Mouse (Mus musculus): Measurements from ENCODE around the gene Lrrc72.

Lrrc72 gene

DNA sequence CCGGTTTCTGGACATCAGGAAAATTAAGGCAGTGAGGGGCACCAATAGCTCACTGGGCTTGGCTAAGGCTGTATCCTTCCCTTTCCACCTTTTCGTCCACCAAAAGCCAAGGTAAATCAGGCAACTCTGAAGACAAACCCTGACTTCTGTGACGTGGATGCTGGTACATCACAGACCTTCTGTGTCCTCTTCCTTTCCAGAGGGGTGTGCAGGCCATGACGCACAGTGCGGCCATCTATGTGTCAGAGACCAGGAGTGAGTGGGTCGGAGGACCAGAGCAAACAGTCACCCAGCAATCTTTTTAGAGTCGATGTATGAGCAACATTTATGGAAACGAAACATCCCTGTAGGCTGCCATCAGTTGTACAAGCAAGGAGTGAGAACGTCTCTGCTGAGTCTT lies at the start of gene Lrrc72:
TSS of gene Lrrc72 (minus strand) at position 101 of the 400 bp plus-strand sequence.
- DNase-seq (ENCODE audit: low spot score), result no peak

GRCm38 (mm10) chr12:36302326-36302725 lies 49.1 kb upstream of the Lrrc72 start:
- DNase-seq (ENCODE audit: low spot score), result no peak

DNA sequence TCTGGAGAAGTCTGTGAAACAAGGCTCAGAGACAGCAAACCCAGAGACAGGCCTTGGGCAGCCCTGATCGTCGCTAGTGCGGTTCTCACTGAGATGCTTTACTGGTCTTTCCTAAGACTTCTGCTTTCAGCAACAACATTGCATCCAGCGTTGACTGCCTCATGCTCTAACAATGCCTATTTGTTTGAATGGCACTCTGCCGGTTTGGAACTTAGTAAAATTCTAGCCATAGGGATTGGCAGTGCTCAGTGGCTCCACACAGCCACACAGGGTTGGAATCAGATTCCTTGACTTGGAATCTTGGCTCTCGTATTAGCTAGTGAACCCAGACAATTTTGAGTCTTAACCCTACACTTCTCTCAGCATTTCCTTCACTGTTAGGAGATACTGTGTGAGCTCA lies 38.1 kb upstream of the Lrrc72 start:
- no peak for DNase-seq (ENCODE audit: low spot score)

DNA sequence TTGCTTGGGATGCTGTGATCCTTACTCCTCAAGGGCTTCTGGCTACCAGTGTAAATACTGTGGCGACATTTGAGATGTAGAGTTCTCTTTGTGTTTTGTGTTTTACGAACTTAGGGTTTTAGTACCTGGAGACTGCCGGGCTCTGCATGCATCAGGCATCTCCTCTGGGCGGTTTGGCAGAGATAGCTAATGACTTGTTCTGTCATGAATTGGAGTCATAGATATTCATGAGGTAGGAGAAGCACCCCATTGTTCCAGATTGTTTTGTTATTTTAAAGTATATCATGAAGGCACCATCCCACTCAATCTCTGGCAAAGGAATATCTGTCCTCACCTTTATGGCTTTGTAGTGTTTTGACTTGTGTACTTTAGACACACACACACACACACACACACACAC lies 37.3 kb upstream of the Lrrc72 start:
- no peak for DNase-seq (ENCODE audit: low spot score)

DNA sequence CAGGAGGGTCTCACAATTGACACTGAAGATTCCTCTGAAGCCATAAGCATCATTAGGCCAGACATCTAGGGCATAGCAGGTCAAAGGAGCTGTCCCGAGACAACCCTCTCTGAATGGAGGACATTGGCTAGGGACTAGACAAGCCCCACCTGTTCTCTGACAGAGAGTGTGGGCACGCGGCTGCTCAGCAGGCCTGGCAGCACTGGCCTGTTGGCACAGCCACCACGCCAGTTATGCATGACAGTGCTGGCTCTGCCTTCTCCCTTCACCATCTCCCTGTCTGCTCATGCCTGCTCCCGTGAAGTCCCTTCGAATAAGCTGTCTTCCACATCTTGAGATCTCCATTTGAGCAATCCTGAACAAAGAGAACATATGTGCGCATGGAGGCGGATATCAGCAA lies 36.4 kb upstream of the Lrrc72 start:
- no peak for DNase-seq (ENCODE audit: low spot score)

GRCm38 (mm10) chr12:36274823-36275222 lies 21.6 kb upstream of the Lrrc72 start:
- DNase-seq (ENCODE audit: low spot score), result no peak

DNA sequence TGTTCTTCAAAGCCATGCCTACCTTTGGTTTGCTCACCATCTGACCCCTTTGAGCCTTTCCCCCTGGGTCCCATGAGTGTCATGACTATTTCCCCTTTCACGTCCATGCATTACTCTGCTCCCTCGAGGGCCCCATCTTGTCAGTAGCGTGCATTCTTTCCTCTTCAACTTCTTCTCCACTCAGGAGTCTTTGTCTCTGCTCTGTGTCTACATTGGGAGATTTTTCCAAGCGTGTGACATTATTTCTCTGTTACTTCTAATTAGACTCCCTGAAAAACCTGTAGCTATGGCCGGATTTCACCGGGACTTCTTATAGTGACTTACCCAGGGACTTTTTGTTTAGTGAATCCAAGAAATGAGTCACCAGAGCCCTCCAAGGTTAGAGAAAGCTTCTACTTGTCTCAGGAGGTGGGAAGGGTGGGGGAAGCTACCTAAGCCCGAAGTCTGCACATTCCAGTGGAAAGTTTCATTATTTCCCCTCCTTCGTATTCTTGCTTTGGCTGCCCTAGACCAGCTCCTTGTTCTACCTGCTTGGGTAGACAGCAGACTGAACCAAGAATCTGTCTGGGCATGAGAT lies 14.6 kb upstream of the Lrrc72 start:
- DNase-seq (ENCODE audit: low spot score), result no peak

DNA sequence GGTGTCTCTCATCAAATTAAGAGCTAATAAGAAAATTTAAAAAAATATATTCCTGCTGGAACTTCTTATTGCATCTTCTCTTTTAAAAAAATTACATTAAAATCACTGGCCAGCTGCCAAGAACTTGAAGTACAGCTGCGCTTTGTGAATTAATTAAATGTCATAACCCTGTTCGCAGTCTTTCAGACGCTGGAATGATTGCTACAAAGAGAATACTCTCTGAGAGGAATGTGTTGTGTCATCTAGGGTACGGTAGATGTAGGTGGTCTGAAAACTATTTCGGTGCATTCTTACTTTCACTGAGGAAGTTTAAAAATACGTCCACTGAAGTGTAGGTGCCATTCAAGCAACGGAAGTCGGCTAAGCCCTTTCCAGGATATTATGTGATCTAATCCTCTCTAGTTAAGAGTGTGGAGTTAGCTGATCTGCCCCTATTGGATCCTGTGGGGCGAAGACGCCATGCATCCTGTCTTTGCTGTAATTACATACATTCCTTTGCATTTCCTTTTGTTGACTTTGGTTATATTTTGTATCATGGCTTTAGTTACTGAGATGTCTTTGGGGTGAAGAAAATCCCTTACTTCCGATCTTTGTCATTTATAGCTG lies 9.0 kb upstream of the Lrrc72 start:
- no peak for DNase-seq (ENCODE audit: low spot score)

GRCm38 (mm10) chr12:36255413-36255812 lies 2.2 kb upstream of the Lrrc72 start:
- no peak for DNase-seq (ENCODE audit: low spot score)

GRCm38 (mm10) chr12:36241171-36241570 lies 12.0 kb downstream of the Lrrc72 start:
- no peak for DNase-seq (ENCODE audit: low spot score)

GRCm38 (mm10) chr12:36231386-36231785 lies 21.8 kb downstream of the Lrrc72 start:
- no peak for DNase-seq (ENCODE audit: low spot score)

GRCm38 (mm10) chr12:36224392-36224791 lies 28.8 kb downstream of the Lrrc72 start:
- DNase-seq (ENCODE audit: low spot score), result no peak

DNA sequence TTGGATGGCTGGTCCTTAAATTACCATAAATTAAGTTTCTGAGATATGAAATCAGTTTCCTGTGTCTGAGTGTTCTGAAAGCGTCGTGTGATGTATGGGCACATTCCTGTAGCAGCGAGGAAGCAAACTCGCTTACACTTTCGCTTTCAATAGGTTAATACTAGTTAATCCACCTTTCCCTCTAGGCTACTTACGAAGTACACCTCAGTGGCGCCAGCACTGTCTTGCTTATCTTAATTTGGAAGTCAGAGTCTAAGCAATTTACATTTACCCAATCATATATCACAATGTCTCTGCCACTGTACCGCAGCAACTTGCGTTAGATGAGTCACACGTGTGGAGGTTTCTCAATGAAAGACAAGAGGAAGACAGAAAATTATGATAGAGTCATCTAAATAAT lies 36.3 kb downstream of the Lrrc72 start:
- DNase-seq (ENCODE audit: low spot score), result no peak

- no peak for DNase-seq (ENCODE audit: low spot score)
These were observed 37.0 kb downstream of the Lrrc72 start for GRCm38 (mm10) chr12:36216230-36216629.

- DNase-seq (ENCODE audit: low spot score), result peak; percentile 51
These were observed 38.1 kb downstream of the Lrrc72 start for GRCm38 (mm10) chr12:36215149-36215480.

DNA sequence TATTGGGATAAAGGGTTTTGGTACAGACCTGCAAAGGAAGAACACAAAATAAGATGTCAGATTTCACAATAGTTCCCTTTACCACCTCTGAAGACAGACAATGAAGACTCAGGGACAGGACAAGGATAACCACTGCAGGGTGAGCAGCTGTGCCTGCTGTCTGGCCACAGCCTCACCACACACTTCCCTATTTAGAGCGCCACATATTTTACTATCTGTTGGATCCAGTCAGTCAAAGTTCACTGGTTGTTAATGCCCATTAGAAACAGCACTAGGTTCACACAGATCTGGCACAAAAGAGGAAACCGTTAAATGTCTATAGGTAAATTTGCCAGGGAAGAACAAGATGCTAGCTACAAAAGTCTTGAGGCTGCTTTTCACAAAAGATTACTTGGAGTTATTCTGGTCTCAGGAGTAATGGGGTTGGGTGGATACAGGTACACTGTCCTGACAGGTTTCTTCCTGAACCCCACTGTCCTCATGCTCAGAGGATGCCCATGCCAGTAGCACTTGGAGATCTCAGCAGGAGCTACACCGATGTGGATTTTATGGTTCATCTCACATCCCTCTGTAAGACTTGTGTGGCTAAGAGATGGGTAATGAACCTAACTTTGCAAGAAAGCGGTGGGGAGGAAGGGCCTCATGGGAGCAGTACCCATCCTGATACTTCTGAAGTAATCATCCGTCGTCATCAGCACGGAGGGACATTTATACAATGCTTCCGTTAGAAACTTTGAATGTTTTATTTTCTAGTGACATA lies 38.6 kb downstream of the Lrrc72 start:
- no peak for DNase-seq (ENCODE audit: low spot score)

DNA sequence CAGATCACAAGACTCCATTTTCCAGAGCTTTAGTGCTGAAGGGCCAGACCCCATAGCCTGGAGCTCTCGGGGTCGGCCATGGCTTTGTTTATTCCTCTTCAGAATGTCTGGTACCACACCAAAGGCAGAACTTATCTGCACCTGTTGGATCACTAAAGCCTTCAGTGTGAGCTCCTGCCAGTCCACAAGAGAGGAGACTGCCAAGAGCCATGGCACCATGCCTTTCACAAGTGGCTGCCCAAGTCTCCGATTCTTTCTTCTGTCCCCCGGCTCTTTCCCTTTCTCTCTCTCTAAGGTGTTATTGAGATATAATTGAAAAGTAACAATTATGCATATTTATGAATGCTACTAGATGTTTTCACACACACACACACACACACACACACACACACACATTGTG lies 43.1 kb downstream of the Lrrc72 start:
- DNase-seq (ENCODE audit: low spot score), result no peak

DNA sequence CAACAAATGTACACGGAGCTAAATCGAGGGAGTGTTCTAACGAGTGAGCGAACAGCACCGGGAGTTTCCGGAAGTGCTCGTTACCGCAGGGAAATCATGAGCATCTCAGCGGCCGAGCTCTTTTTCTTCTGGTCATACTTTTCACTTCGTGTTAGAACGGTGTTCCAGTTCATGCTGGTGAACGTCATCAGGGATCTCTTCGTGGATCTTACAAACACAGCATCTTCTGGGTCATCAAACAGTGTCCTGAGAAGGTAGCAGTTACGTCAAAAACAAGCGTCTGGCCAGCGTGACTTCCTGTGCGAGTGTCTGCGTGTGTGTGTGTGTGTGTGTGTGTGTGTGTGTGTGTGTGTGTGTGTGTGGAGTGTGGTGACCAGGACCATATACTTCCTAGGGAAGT lies 44.7 kb downstream of the Lrrc72 start:
- no peak for DNase-seq (ENCODE audit: low spot score)

DNA sequence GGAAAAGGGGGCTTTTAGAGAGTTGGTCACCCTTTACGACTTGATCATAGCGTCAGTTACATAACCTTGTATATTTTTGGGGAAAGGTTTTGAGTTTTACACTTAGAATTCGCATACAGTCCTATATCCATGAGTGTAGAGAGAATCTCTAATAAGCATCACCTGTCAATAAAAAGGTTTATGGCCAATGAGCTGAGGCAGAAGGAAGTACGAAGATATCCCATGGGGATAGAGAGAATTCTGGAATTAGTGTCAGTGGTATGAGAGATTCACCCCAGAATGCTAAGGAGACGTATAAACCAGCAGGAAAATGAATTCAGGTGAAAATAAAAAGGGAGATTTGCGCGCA lies 45.4 kb downstream of the Lrrc72 start:
- no peak for DNase-seq (ENCODE audit: low spot score)

GRCm38 (mm10) chr12:36207072-36207799 lies 46.0 kb downstream of the Lrrc72 start:
- no peak for DNase-seq (ENCODE audit: low spot score)

DNA sequence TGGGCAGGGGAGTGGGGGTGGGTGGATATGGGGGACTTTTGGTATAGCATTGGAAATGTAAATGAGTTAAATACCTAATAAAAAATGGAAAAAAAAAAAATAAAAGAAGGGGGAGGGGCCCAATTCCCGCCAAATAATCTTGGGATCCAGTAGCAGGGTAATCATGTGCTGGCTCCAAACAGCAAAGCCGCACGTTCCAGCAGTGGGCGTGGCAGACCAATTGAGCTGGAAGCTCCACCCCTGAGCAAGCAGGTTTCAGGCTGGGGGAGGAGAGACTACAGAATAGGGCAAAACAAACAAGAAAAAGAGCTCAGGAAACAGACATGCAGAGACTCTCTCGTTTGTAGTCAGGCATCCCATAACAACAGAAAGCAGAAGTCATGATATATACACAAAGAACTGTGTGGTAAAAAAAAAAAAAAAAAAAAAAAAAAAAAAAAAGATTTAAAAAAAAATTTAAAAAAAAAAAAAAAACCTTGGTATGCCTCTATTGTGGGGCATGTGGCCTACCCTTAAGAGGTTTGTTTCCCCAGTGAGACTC lies 47.5 kb downstream of the Lrrc72 start:
- peak; percentile 5 for DNase-seq (ENCODE audit: low spot score)

DNA sequence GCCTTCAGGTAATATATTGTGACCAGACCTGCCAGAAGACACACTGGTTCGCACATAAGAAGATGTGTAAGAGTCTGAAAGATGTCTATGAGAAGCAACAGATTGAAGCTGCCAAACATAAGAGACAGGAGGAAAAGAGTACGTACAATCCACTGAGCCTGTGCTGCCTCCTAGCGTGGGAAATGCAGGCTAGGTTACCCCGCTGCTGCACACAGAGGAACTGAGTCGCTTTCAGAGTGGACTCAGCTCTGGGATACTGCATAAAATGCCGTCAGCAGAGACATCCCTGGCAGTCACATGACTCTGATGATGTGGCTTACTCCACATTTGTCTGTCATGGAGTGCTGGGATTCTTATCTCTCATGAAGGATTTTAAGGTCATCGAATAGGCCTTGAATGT lies 58.2 kb downstream of the Lrrc72 start:
- no peak for DNase-seq (ENCODE audit: low spot score)

GRCm38 (mm10) chr12:36190343-36190742 lies 62.9 kb downstream of the Lrrc72 start:
- no peak for DNase-seq (ENCODE audit: low spot score)

Measured in c-Kit-positive CD71-positive TER-119-positive erythroid progenitor cells, embryonic 14.5 days (primary cell).